Mouse (Mus musculus): ENCODE measurements around the gene Gabbr2. TPM values are rescaled to one million over a fixed set of nuclear protein-coding genes. Genes with fewer than 3 reads are reported as not detected.

The Gabbr2 gene
- polyA plus RNA-seq, 1 experiment from 2014 or later, result 0.54 TPM

- Histone ChIP-seq H3K9ac (ENCODE audit: low read depth, low read length) (peak overlapping the region; percentile 56), H3K27me3 (ENCODE audit: control insufficient read depth, insufficient read depth, low read length) (peaks cover 56% of the 10 kb centered on the region), H3K27ac (ENCODE audit: low read depth, low read length) (peak overlapping the region; percentile 65), H3K4me3 (ENCODE audit: low read depth, low read length) (peak overlapping the region; percentile 59), H3K4me1 (replicated peaks; ENCODE audit: control insufficient read depth, insufficient read depth, low read length) (peaks cover 7% of the 10 kb centered on the region; the same call in 1 of the 2 replicates), H3K4me2 (replicated peaks; ENCODE audit: low read depth, low read length) (peak overlapping the region; percentile 97), H3K9me3 (ENCODE audit: control insufficient read depth, low read length) (no peaks in the 10 kb centered on the region), H3K36me3 (ENCODE audit: control insufficient read depth, insufficient read depth, low read length) (no peaks in the 10 kb centered on the region)
- DNase-seq (ENCODE audit: low spot score) (no peak), ATAC-seq (ENCODE audit: low FRiP score) (0 out of 2 replicates have a peak, but pooled peaks have one; percentile 23)
- WGBS, result 1% methylated on average over 23 of the region's 31 CpGs
Observed at GRCm38 (mm10) chr4:46991959-46992316, 265 bp upstream of the Gabbr2 start.

GRCm38 (mm10) chr4:46990281-46991015 lies 1.2 kb downstream of the Gabbr2 start:
- no peaks in the 10 kb centered on the region for H3K36me3 ChIP-seq (ENCODE audit: control insufficient read depth, insufficient read depth, low read length)
- peak overlapping the region; percentile 97 for H3K4me2 ChIP-seq (replicated peaks; ENCODE audit: low read depth, low read length)
- H3K27me3 ChIP-seq (ENCODE audit: control insufficient read depth, insufficient read depth, low read length), result peaks cover 56% of the 10 kb centered on the region
- peak overlapping the region; percentile 59 for H3K4me3 ChIP-seq (ENCODE audit: low read depth, low read length)
- WGBS, result 3% methylated on average over 29 of the region's 29 CpGs
- peaks cover 7% of the 10 kb centered on the region; the same call in 1 of the 2 replicates for H3K4me1 ChIP-seq (replicated peaks; ENCODE audit: control insufficient read depth, insufficient read depth, low read length)
- H3K9ac ChIP-seq (ENCODE audit: low read depth, low read length), result peak overlapping the region; percentile 56; the same call in 1 of the 2 replicates
- no peaks in the 10 kb centered on the region for H3K9me3 ChIP-seq (ENCODE audit: control insufficient read depth, low read length)
- no peak overlapping the region for H3K27ac ChIP-seq (ENCODE audit: low read depth, low read length)
- DNase-seq (ENCODE audit: low spot score), result peak; percentile 46
- ATAC-seq (ENCODE audit: low FRiP score), result peak; percentile 34

- DNase-seq (ENCODE audit: low spot score) (peak; percentile 81), ATAC-seq (ENCODE audit: low FRiP score) (no peak)
- H3K4me1 ChIP-seq (replicated peaks; ENCODE audit: control insufficient read depth, insufficient read depth, low read length), result peaks cover 7% of the 10 kb centered on the region; the same call in 1 of the 2 replicates
- H3K36me3 ChIP-seq (ENCODE audit: control insufficient read depth, insufficient read depth, low read length), result no peaks in the 10 kb centered on the region
- peak overlapping the region; percentile 59; the same call in 1 of the 2 replicates for H3K4me3 ChIP-seq (ENCODE audit: low read depth, low read length)
- no peaks in the 10 kb centered on the region for H3K9me3 ChIP-seq (ENCODE audit: control insufficient read depth, low read length)
- peaks cover 56% of the 10 kb centered on the region for H3K27me3 ChIP-seq (ENCODE audit: control insufficient read depth, insufficient read depth, low read length)
- peak overlapping the region; percentile 33 for H3K9ac ChIP-seq (ENCODE audit: low read depth, low read length)
- peak overlapping the region; percentile 97 for H3K4me2 ChIP-seq (replicated peaks; ENCODE audit: low read depth, low read length)
- H3K27ac ChIP-seq (ENCODE audit: low read depth, low read length), result no peak overlapping the region
- WGBS, result 2% methylated on average over 17 of the region's 17 CpGs
Observed at GRCm38 (mm10) chr4:46989842-46990241, 1.8 kb downstream of the Gabbr2 start.

- Histone ChIP-seq H3K27me3 (ENCODE audit: control insufficient read depth, insufficient read depth, low read length) (peaks cover 49% of the 10 kb centered on the region), H3K9ac (ENCODE audit: low read depth, low read length) (no peak overlapping the region), H3K4me3 (ENCODE audit: low read depth, low read length) (no peak overlapping the region), H3K9me3 (ENCODE audit: control insufficient read depth, low read length) (no peaks in the 10 kb centered on the region), H3K36me3 (ENCODE audit: control insufficient read depth, insufficient read depth, low read length) (no peaks in the 10 kb centered on the region), H3K4me1 (replicated peaks; ENCODE audit: control insufficient read depth, insufficient read depth, low read length) (peaks cover 7% of the 10 kb centered on the region; the same call in 1 of the 2 replicates), H3K4me2 (replicated peaks; ENCODE audit: low read depth, low read length) (no peak overlapping the region), H3K27ac (ENCODE audit: low read depth, low read length) (no peak overlapping the region)
- WGBS, result 84% methylated on average over 4 of the region's 4 CpGs
- no peak for ATAC-seq (ENCODE audit: low FRiP score)
- DNase-seq (ENCODE audit: low spot score), result no peak
Observed at GRCm38 (mm10) chr4:46988824-46989223, 2.8 kb downstream of the Gabbr2 start.

GRCm38 (mm10) chr4:46988257-46988656 lies 3.4 kb downstream of the Gabbr2 start:
- Histone ChIP-seq H3K27ac (ENCODE audit: low read depth, low read length) (no peak overlapping the region), H3K4me1 (replicated peaks; ENCODE audit: control insufficient read depth, insufficient read depth, low read length) (peaks cover 7% of the 10 kb centered on the region; the same call in 1 of the 2 replicates), H3K4me3 (ENCODE audit: low read depth, low read length) (no peak overlapping the region), H3K27me3 (ENCODE audit: control insufficient read depth, insufficient read depth, low read length) (peaks cover 43% of the 10 kb centered on the region), H3K9ac (ENCODE audit: low read depth, low read length) (no peak overlapping the region), H3K4me2 (replicated peaks; ENCODE audit: low read depth, low read length) (no peak overlapping the region), H3K9me3 (ENCODE audit: control insufficient read depth, low read length) (no peaks in the 10 kb centered on the region), H3K36me3 (ENCODE audit: control insufficient read depth, insufficient read depth, low read length) (no peaks in the 10 kb centered on the region)
- no peak for DNase-seq (ENCODE audit: low spot score)
- WGBS, result 72% methylated on average over 3 of the region's 3 CpGs
- no peak for ATAC-seq (ENCODE audit: low FRiP score)

- H3K27ac ChIP-seq (ENCODE audit: low read depth, low read length), result no peak overlapping the region
Observed at GRCm38 (mm10) chr4:46987809-46988208, 3.9 kb downstream of the Gabbr2 start.

GRCm38 (mm10) chr4:46986054-46986453 lies 5.6 kb downstream of the Gabbr2 start:
- Histone ChIP-seq H3K27me3 (ENCODE audit: control insufficient read depth, insufficient read depth, low read length) (peaks cover 22% of the 10 kb centered on the region), H3K27ac (ENCODE audit: low read depth, low read length) (no peak overlapping the region), H3K9me3 (ENCODE audit: control insufficient read depth, low read length) (no peaks in the 10 kb centered on the region), H3K4me2 (replicated peaks; ENCODE audit: low read depth, low read length) (no peak overlapping the region), H3K4me1 (replicated peaks; ENCODE audit: control insufficient read depth, insufficient read depth, low read length) (peaks cover 4% of the 10 kb centered on the region; the same call in 1 of the 2 replicates), H3K9ac (ENCODE audit: low read depth, low read length) (no peak overlapping the region), H3K36me3 (ENCODE audit: control insufficient read depth, insufficient read depth, low read length) (no peaks in the 10 kb centered on the region), H3K4me3 (ENCODE audit: low read depth, low read length) (no peak overlapping the region)
- no peak for DNase-seq (ENCODE audit: low spot score)
- ATAC-seq (ENCODE audit: low FRiP score), result no peak

More at GRCm38 (mm10) chr4:46987809-46988208, 3.9 kb downstream of the Gabbr2 start:
- Histone ChIP-seq H3K4me1 (replicated peaks; ENCODE audit: control insufficient read depth, insufficient read depth, low read length) (peaks cover 7% of the 10 kb centered on the region; the same call in 1 of the 2 replicates), H3K9me3 (ENCODE audit: control insufficient read depth, low read length) (no peaks in the 10 kb centered on the region), H3K9ac (ENCODE audit: low read depth, low read length) (no peak overlapping the region), H3K36me3 (ENCODE audit: control insufficient read depth, insufficient read depth, low read length) (no peaks in the 10 kb centered on the region), H3K4me3 (ENCODE audit: low read depth, low read length) (no peak overlapping the region), H3K4me2 (replicated peaks; ENCODE audit: low read depth, low read length) (no peak overlapping the region), H3K27me3 (ENCODE audit: control insufficient read depth, insufficient read depth, low read length) (peaks cover 39% of the 10 kb centered on the region)
- WGBS, result 86% methylated on average over 6 of the region's 6 CpGs
- DNase-seq (ENCODE audit: low spot score), result no peak
- no peak for ATAC-seq (ENCODE audit: low FRiP score)

- no peak overlapping the region for H3K4me3 ChIP-seq (ENCODE audit: low read depth, low read length)
- no peaks in the 10 kb centered on the region; the same call in 1 of the 2 replicates for H3K27me3 ChIP-seq (ENCODE audit: control insufficient read depth, insufficient read depth, low read length)
- DNase-seq (ENCODE audit: low spot score), result no peak
- H3K27ac ChIP-seq (ENCODE audit: low read depth, low read length), result no peak overlapping the region
- no peak overlapping the region for H3K9ac ChIP-seq (ENCODE audit: low read depth, low read length)
- H3K9me3 ChIP-seq (ENCODE audit: control insufficient read depth, low read length), result no peaks in the 10 kb centered on the region
- ATAC-seq (ENCODE audit: low FRiP score), result no peak
- no peaks in the 10 kb centered on the region for H3K36me3 ChIP-seq (ENCODE audit: control insufficient read depth, insufficient read depth, low read length)
- H3K4me2 ChIP-seq (replicated peaks; ENCODE audit: low read depth, low read length), result no peak overlapping the region
- 78% methylated on average over 5 of the region's 5 CpGs for WGBS
- no peaks in the 10 kb centered on the region for H3K4me1 ChIP-seq (replicated peaks; ENCODE audit: control insufficient read depth, insufficient read depth, low read length)
Observed at GRCm38 (mm10) chr4:46982912-46983311, 8.8 kb downstream of the Gabbr2 start.

- Histone ChIP-seq H3K4me2 (replicated peaks; ENCODE audit: low read depth, low read length) (no peak overlapping the region), H3K27ac (ENCODE audit: low read depth, low read length) (no peak overlapping the region), H3K4me1 (replicated peaks; ENCODE audit: control insufficient read depth, insufficient read depth, low read length) (no peaks in the 10 kb centered on the region), H3K9me3 (ENCODE audit: control insufficient read depth, low read length) (no peaks in the 10 kb centered on the region), H3K9ac (ENCODE audit: low read depth, low read length) (no peak overlapping the region), H3K4me3 (ENCODE audit: low read depth, low read length) (no peak overlapping the region), H3K36me3 (ENCODE audit: control insufficient read depth, insufficient read depth, low read length) (no peaks in the 10 kb centered on the region), H3K27me3 (ENCODE audit: control insufficient read depth, insufficient read depth, low read length) (no peaks in the 10 kb centered on the region)
- DNase-seq (ENCODE audit: low spot score) (no peak), ATAC-seq (ENCODE audit: low FRiP score) (no peak)
- 89% methylated on average over 4 of the region's 4 CpGs for WGBS
Observed at GRCm38 (mm10) chr4:46982094-46982493, 9.6 kb downstream of the Gabbr2 start.

Measured in hindbrain, embryonic 11.5 days (tissue).